Mouse (Mus musculus) MN1 (cell line): Measurements from ENCODE around the gene Tdrd5.
"Not testable (repeated sequence)": the region's sequence is repeated elsewhere in the genome, so short reads cannot be mapped to it uniquely, and the experiment has no call there.

ENCODE experiments used
- DNase-seq: peaks from one replicate; pipeline ENCODE4 v3.0.0-alpha.2; 2016; ENCODE audit warnings: low spot score

Tdrd5 gene

DNA sequence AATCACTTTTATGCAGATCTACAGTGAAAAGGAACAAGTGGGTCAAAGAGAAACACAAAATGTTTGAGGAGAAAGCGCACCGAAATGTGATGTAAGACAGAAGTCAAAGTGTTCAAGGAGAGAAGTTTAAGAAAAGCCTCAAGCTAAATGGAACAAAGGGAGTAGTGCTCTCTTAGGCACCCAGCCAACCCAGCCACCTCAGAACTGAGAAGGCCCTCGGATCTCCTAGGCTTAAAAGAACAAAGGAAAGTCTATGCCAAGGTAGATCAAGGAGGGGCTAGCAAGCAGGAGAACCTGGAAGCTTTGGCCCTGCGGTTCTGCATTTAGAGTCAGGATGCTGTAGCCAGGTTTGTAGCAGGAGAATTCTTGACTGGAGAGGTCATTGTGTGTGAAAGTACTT, 48.6 kb downstream of the Tdrd5 start:
- DNase-seq: no peak

DNA sequence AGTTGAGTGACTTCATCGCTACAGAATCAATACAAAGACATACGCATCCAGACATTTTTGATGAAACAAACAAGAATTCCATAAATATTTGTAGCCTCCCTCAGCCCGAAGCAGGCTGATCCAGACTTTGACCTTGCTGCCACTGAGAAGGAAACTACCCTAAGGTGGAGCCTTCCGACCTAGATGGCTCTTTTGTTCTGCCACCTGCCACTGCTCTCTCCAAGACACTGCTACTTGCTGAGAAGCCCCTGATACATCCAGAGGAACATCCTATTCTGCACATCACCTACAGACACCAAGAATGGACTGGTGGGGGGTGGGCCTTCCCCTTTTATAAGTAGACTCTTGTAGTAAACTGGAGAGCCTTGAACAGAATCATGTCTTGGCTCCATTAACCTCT, 52.4 kb downstream of the Tdrd5 start:
- not testable (repeated sequence) for DNase-seq

DNA sequence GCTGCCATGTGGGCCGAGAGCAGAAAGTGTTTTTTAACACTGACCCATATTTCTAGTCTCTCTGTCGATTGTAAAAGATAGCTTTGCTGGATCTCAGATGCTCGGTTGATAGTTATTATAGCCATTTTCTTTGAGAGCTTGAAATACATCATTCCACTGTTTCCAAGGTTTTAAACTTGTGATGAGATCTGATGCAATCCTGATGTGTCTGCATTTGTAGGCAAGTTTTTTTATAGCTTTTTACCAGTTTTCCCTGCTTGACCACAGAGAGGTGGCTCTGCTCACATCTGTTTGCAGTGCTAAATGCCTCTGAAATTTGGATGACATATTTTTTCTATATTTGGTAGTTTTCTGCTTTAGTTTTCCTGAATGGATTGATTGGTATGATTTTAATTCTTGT, 55.6 kb downstream of the Tdrd5 start:
- DNase-seq: peak; percentile 67

DNA sequence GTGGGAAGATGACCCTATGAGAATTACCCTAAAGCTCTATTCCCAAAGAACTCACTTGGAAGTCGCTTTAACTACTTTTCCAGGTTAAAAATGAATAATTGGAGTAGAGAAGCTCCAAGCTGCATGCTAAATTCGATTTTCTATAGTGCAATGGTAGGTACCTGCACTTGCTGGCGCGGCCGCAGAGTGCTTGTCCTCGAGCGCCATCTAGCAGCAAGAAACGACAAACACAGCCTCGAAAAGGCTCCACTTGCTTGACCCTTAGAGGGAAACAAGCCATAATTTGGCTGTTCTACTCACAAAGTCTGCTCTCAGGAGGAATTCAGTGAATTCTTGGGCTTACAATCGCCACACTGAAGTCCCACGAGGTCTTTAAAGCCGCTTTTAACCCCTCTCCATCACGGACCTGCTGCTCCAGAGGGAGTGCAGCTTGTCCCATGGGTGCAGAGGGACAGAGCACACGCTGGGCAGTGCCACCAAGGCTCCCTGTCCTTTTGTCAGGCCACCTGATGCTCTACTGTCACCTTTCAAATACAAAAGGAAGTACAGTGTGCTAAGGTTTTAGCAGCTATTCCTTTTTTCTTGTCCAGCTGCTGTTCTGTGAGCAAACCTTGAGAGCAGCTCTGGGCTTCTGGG, 61.6 kb downstream of the Tdrd5 start:
- DNase-seq: peak; percentile 85

DNA sequence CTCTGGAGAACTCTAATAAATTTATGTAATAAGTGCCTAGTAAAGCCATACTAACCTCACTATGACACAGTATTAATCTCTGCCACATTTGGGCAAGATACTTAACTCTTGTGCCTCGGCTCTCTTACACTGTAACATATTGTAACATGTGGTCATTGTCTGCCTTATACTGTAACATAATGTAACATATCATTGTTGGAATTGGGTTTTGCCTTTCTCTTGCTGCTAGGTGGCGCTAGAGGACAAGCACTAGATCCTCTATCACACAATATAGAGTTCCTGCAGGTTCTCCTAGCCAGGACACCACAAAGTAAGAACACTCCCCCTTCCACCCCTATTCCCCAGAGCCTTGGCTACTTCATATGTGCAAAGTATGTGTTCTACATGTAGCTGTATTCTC, 62.4 kb downstream of the Tdrd5 start:
- peak; percentile 82 for DNase-seq

DNA sequence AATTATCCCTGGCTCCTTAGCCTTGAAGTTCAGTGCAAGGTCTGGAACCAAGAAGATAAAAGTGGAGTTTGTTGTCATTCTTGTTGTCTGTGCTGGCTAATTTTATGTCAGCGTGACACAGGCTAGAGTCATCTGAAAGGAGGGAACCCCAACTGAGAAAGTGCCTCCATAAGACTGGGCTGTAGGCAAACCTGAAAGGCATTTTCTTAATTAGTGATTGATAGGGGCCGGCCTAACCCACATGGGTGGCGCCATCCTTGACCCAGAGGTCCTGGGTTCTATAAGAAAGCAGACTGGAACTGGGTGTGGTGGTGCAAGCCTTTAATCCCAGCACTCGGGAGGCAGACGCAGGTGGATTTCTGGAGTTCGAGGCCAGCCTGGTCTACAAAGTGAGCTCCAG, 72.3 kb downstream of the Tdrd5 start:
- no peak for DNase-seq

DNA sequence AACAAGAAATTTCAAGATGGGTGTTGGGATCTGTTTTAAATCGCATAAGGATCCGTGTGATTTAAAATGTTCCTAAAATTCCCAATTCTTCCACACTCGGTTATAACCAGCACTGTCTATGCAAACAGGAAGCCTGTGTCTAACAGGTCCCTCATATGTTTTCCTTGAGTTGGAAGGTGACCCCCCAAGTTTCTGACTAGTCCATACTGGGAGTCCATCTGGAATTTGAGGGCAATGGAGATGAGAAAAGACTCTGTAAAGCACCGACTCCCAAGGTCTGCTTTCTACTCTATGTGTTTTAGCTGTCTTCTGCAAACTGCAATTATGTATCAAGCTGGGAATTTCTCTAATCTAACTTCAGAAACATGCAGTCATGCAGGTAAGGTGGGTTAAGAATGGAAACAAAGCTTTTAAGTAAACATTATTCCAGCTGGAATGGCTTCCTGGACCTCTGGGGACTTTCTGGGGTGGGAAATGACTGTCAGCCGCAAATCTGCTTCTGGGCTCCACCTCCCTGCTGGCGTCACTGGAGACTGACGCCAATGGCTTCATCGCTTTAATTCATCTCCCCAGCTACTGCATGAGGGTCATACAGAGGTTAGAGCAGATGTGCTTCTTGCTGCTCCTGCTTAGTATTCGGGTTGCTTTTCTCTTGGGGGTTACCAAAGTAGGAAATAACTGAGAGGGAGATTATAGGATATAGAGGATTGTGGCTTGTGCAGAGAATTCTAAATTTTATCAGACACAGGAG, 73.0 kb downstream of the Tdrd5 start:
- peak; percentile 77 for DNase-seq

DNA sequence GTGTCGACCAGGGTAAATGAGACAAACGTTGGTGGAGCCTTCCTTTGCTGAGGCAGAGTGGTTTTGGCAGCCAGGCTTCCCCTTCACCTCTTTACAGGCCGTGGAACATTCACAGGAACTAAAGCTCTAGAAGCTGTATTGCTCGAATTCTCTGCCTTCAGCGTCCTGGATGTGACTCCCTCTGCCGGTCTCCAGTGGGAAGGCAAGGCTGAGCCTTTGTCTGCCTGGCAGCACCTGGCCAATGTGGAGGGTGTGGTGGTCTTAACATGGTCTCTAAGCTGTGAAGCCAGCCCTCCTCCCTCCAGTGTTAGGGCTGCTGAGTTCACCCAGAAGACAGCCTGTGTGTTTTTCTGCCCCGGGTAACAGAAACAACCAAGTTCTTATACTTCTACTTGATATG, 74.0 kb downstream of the Tdrd5 start:
- DNase-seq: peak; percentile 71

DNA sequence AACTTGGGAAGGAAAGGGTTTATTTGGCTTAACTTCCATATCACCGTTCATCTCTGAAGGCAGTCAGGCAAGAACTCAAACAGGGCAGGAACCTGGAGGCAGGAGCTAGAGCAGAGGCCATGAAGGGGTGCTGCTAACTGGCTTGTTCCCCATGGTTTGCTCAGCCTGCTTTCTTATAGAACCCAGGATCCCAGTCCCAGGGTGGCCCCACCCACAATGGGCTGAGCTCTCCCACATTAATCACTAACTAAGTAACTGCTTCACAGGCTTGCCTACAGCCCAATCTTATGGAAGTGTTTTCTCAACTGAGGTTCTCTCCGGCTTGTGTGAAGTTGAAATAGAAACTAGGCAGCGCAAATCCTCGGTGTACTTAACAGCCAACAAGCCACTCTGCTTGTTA, 74.7 kb downstream of the Tdrd5 start:
- no peak for DNase-seq

DNA sequence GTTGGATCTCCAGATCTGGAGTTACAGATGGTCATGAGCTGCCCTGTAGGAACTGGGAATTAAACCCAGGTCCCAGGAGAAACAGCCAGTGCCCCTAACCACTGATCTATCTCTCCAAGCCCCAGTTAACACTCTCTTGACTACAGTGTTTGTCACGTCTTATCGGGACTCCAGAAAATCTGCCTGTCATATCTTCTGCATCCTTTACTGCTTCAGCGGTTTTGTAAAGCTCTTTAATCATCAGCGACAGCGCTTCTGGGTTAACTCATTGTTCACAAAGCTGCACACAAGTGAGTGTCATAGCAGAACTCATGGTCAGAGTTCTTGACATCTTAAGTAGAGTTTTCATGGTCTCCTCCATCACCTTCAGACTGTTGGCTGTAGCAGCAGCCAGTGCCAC, 76.6 kb downstream of the Tdrd5 start:
- DNase-seq: no peak

DNA sequence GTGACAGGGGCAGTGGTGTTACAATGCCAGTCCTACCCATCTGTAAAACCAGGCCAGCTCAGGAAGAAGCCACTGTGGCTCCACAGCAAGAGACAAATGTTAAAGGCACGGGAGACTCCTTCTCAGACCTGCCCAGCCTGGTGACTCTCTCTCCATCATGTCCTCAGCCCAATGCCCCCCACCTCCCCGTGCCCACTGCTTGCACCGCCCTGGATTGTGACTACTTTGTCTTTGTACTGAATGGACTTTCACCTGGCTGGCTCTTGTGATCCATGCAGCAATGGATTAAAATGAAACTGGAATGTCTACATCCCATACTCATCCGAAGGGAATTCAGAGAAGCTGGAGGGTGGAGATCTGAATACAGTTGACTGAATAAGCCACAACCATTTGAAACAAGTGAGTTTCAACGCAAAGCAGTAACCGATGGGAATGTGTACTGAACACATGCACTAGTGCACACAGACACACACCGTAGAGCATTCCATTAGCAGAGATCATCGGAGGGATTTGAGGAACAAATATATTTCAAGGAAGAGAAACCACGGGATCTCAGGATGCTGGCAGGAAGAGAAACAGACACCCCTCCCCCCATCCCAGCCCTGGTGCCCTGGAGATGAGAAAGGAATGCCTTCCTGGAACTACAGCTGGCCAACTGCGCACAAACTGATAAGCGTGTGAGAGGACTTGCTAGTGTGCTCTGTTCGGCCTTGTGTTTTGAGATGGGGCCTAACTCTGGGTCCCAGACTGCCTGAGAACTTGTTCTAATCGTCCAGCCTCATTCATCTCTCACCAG, 81.1 kb downstream of the Tdrd5 start:
- peak; percentile 39 for DNase-seq

DNA sequence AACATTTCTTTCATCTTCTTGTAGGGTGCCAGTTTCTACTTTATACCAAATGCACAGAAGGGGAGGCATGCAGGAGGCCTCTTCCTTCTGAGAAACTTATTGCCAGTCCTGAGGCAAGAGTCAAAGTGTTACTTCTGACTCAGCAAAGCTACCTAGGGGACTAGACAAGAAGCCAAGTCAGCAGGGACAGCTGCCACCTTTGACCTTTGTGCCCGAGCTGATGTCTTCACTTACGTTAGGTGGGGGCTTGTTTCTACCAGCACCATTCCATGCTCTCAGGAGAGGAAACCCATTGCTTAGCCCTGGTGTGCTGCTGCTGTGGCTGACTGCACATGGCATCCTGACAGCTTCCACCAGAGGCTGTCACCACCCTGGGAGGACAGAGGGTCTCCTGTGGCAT, 82.1 kb downstream of the Tdrd5 start:
- DNase-seq: no peak

DNA sequence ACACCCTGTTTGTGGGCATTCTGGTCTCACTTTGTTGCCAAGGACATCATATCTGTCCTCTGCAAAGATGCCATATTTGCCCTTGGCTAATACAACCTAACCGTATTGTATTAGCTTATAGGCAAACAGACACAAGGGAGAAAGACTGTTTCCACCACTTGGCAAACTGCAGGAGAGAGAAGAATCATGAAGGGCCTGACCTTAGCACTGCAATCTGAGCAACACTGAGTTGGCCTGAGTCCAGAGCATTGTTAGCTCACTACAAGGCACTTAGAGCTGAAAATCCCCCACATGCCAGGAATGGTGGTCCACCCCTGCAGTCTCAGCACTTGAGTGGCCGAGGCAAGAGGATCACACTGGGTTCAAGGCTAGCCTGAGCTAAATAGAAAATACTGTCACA, 84.9 kb downstream of the Tdrd5 start:
- DNase-seq: no peak

DNA sequence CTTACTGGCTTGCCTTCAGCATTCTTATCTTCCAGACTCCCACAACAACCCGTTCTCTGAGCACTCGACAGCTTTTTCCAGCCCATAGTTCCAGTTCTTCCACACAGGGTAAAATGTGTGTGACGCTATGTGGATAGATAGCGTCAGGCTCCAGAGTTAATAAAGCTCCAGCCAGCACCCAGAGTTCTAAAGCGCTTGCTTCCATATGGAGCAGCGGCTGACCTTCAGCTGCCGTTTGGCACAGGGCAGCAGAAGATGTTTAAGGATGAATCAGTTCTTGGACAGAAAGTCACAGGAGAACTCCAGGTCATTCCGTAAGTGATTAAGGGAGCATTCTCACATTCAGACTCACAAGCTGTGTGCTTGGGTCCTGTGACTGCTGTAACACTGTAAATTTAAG, 85.5 kb downstream of the Tdrd5 start:
- DNase-seq: peak; percentile 53

DNA sequence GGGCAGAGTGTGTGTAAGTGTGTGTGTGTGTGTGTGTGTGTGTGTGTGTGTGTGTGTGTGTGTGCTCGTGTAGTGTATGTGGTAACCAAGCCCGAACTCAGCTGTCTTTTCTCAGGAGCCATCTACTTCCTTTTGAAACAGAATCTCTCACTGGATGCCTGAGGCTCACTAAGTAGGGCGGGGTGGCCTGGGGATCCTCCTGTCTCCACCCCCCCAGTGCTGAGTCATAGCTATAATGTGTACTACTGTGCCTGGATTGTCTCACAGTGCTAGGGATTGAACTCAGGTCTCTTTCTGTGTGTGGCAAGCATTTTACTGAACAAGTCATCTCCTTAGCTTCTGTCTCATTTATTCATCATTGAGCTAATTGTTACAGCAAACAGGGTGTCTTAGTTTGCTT, 86.1 kb downstream of the Tdrd5 start:
- DNase-seq: peak; percentile 79

DNA sequence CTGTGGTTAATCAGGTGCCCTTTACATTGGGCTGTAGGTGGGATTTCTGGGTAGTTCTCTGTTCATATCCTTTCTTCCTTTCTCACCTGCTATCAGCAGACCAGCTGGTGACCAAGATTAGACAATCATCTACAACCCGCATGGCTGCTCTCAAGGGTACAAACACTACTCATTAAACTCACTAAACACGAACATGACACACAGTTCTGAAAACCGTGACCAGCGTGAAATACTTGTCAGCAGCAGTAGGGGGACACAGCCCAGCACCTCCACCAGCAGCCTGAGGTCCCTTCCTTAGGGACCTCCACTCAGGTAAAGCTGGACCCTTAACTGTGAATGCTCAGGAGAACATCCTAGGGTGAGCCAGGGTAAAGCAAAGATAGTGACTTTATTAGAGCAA, 87.2 kb downstream of the Tdrd5 start:
- DNase-seq: no peak

DNA sequence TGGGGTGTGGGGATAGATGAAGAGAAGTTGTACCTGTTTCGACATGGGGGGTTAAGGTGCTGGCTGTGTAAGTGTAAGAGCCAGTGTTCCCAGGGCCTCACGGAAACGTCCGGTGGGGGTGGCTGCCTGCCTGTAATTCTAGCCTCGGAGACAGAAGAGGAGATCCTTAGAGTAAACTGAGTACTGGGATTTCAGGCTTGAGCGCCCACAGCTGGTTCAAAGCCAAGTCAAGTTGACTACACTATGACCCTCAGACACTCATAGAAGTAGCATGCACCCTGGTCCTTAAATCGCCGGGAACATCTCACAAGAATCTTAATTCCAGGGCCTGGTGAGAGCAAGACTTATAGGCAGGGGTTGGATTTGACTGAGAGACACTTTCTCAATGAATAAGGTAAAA, 88.8 kb downstream of the Tdrd5 start:
- DNase-seq: no peak

DNA sequence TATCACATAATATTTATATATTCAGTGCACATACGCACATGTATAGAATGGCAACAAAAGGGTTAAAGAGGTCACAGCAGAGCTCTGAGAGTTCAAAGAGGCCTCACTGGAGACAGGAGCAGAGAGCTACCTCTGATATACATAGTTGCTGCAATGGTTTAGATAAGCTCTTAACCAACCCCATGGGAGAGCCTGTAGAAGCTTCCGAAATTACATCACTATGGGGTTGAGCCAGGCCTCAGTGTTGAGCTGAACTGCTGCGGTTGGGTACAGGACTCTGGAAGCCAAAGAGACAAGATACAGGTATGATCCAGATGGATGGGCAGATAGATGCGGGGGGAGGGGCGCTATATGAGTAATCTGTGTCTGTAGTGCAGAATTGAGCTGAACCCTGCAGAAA, 90.5 kb downstream of the Tdrd5 start:
- DNase-seq: no peak

DNA sequence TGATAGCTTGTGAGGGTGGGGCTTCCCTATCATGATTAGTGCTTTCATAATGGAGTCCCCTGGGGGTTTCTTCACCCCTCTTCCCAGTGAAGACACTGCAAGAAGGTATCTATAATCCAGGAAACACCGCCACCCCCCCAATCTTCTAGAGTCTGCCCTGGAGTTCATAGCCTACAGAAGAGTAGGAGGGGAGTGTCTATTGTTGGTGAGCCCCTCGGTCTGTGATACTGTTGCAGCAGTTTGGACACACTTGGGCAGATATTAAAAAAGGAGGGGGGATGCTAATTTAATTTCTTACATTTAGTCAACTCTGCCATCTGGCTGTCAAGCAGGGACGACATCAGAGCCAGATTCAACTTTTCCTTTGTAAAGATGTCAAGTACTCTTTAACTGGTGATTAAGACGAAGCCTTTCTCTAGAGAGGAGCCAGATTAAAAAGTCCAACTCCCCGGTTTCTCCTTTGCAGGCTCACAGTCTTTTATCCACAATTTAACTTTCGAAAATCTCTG, 91.6 kb downstream of the Tdrd5 start:
- DNase-seq: peak; percentile 58
